ENCODE assay signal across 25 mouse cellular contexts in the genomic region with DNA sequence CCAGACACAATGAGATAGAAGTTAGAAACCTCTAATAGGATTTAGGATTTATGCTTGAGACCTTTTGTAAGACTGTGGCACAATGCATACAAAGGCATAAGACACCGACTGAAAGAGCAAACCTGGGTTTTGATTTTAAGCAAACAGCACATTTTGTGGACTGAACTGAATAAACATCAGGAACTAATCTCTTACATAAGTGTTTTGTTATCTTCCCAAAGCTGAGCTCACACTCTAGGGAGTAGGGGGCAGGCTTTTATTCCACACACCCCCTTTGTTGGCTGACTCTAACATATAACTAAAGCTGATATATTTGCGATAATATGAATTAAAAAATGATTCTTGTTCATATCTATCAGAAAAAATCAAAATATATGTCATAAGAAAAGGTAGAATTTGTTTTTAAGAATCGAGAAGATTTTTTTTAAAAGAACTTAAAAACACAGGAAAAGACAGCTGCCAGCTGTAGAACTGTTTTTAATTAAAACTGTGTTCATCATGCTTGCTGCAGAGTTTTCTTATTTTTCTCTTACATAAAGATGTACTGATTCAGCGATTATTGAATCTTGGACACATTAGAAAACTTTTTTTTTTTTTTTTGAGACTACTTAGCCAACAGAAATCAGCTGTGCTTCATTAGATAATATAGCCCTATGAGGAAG. TPM values are rescaled to one million over a fixed set of nuclear protein-coding genes. Genes with fewer than 3 reads are reported as not detected.
DNase-seq lines count a peak whose midpoint lies in the region; ATAC-seq and TF ChIP-seq lines count a peak whose summit lies in the region.
"Had no signal": no experiment of that assay in that cellular context is flagged by ENCODE, and none has a peak within 500 bp of the region (broad histone marks: within the 10 kb centered on the region; RNA-seq: fewer than 3 reads in every experiment).

No protein-coding gene starts in this region.

- H3K27ac ChIP-seq in heart, embryonic 11.5 days (ENCODE audit: low read depth, low read length), result no peak overlapping the region
- no peak overlapping the region for H3K27ac ChIP-seq in layer of hippocampus, adult 2 months
- H3K27ac ChIP-seq: hindbrain, embryonic 15.5 days; intestine, embryonic 15.5 days; left cerebral cortex, adult 2 months; liver, embryonic 13.5 days; midbrain, embryonic 15.5 days; neural tube, embryonic 15.5 days had no signal

- H3K4me3 ChIP-seq in heart, embryonic 11.5 days (ENCODE audit: low read depth, low read length), result no peak overlapping the region
- no peak overlapping the region for H3K4me3 ChIP-seq in layer of hippocampus, adult 2 months
- H3K4me3 ChIP-seq: hindbrain, embryonic 15.5 days; intestine, embryonic 15.5 days; left cerebral cortex, adult 2 months; liver, embryonic 13.5 days; midbrain, embryonic 15.5 days; neural tube, embryonic 15.5 days had no signal

- H3K4me1 ChIP-seq in heart, embryonic 11.5 days (ENCODE audit: control insufficient read depth, insufficient read depth, low read length), result no peaks in the 10 kb centered on the region
- H3K4me1 ChIP-seq: hindbrain, embryonic 15.5 days; intestine, embryonic 15.5 days; liver, embryonic 13.5 days; neural tube, embryonic 15.5 days had no signal

- H3K36me3 ChIP-seq in heart, embryonic 11.5 days (ENCODE audit: control insufficient read depth, insufficient read depth, low read length), result no peaks in the 10 kb centered on the region
- H3K36me3 ChIP-seq: hindbrain, embryonic 15.5 days; intestine, embryonic 15.5 days; liver, embryonic 13.5 days; midbrain, embryonic 15.5 days; neural tube, embryonic 15.5 days had no signal

- intact Hi-C loops in heart, postnatal 10 days (cut with DNase I), result no loop called here
- intact Hi-C loops in left cerebral cortex, postnatal 4 days (cut with DNase I), result no loop called here

- no peaks in the 10 kb centered on the region for H3K9me3 ChIP-seq in heart, embryonic 11.5 days (replicated peaks; ENCODE audit: control insufficient read depth, low read length)
- H3K9me3 ChIP-seq: hindbrain, embryonic 15.5 days; intestine, embryonic 15.5 days; liver, embryonic 13.5 days; midbrain, embryonic 15.5 days; neural tube, embryonic 15.5 days had no signal

- no peaks in the 10 kb centered on the region for H3K27me3 ChIP-seq in heart, embryonic 11.5 days (ENCODE audit: control insufficient read depth, insufficient read depth, low read length)
- H3K27me3 ChIP-seq: CH12.LX; hindbrain, embryonic 15.5 days; intestine, embryonic 15.5 days; liver, embryonic 13.5 days; midbrain, embryonic 15.5 days; neural tube, embryonic 15.5 days had no signal

- DNase-seq in gastrocnemius, adult 18-20 months (ENCODE audit: low spot score), result peak; percentile 62
- DNase-seq in gastrocnemius, postnatal 25 days, result no peak
- DNase-seq in heart, postnatal 10 days, result peak; percentile 29 to 30
- DNase-seq in 3T3-L1 (ENCODE audit: low read depth, low spot score), result peak; percentile 32
- peak; percentile 43 for DNase-seq in embryo, embryonic 11 days
- no peak for DNase-seq in left cerebral cortex, postnatal 4 days
- DNase-seq in layer of hippocampus, adult 2 months (ENCODE audit: low spot score in 2 of 2), result no peak
- DNase-seq: cerebellum, adult 9-10 months; kidney, adult 9 months; kidney, postnatal 36 days; layer of hippocampus, adult 9-11 months; liver, embryonic 13.5 days; lung, postnatal 10 days; right cerebral cortex, postnatal 14 days; thymus, adult 2 months had no signal

- no peak overlapping the region for H3K9ac ChIP-seq in heart, embryonic 11.5 days (ENCODE audit: low read depth, low read length)
- H3K9ac ChIP-seq: hindbrain, embryonic 15.5 days; intestine, embryonic 15.5 days; liver, embryonic 13.5 days; midbrain, embryonic 15.5 days; neural tube, embryonic 15.5 days had no signal

- no peak for ATAC-seq in heart, embryonic 11.5 days (replicated peaks; ENCODE audit: insufficient number of reproducible peaks, low FRiP score, low TSS enrichment)
- ATAC-seq: forebrain, embryonic 14.5 days; intestine, embryonic 15.5 days; midbrain, embryonic 15.5 days had no signal

- H3K4me2 ChIP-seq in heart, embryonic 11.5 days, result no peak overlapping the region
- H3K4me2 ChIP-seq: hindbrain, embryonic 15.5 days; intestine, embryonic 15.5 days; liver, embryonic 13.5 days; midbrain, embryonic 15.5 days; neural tube, embryonic 15.5 days had no signal

- no peak for TF ChIP-seq CTCF in layer of hippocampus, adult 2 months (conservative IDR thresholded peaks at IDR 0.05)

- 56% methylated on average over 4 of the region's 4 CpGs for WGBS in heart, embryonic 11.5 days (ENCODE audit: insufficient replicate concordance)

RNA-seq across cellular contexts. Expression of a gene that starts 56.2 kb away (rescaled TPM):
- total RNA-seq in gastrocnemius, adult 18-20 months (2021), result 100 to 1,000 TPM; 239 to 377 TPM
- 100 to 1,000 TPM; 257 to 303 TPM for total RNA-seq in gastrocnemius, postnatal 25 days (2021)
- 100 to 1,000 TPM; 496 to 539 TPM for total RNA-seq in heart, postnatal 10 days (2021)
- polyA plus RNA-seq in heart, embryonic 11.5 days (2014; fragmentation: Nextera tagmentation; extraction: Ambion mirVana), result 70.0 and 72.2 TPM in 2 replicates
- 10 to 100 TPM; 25.4 to 30.4 TPM for total RNA-seq in left cerebral cortex, postnatal 4 days (2021)
- 10 to 100 TPM; 41.6 to 46.4 TPM for total RNA-seq in layer of hippocampus, adult 2 months (2021)
- total RNA-seq: CH12.LX; megakaryocyte progenitor cell, adult 5-6 weeks; MEL had no signal

Comparison
In these comparisons a context has a peak if more than half of its experiments do, and no peak if none do; other contexts are left out.
1. DNase-seq: peak in gastrocnemius, adult 18-20 months (single experiment), heart, postnatal 10 days (2 of 2), 3T3-L1 (single experiment) and embryo, embryonic 11 days (single experiment); none in gastrocnemius, postnatal 25 days (single experiment), left cerebral cortex, postnatal 4 days (single experiment) and layer of hippocampus, adult 2 months (0 of 2).
2. RNA of a gene that starts 56.2 kb away (total RNA-seq): 496 to 539 TPM in heart, postnatal 10 days, 239 to 377 TPM in gastrocnemius, adult 18-20 months and 257 to 303 TPM in gastrocnemius, postnatal 25 days; 41.6 to 46.4 TPM in layer of hippocampus, adult 2 months and 25.4 to 30.4 TPM in left cerebral cortex, postnatal 4 days; every median in the first group is over 4 times any median in the second.